Mouse (Mus musculus) midbrain, postnatal 0 days (tissue): Measurements from ENCODE around the gene Ret. TPM values are rescaled to one million over a fixed set of nuclear protein-coding genes. Genes with fewer than 3 reads are reported as not detected.
A peak's percentile ranks its signal among the peaks of the same experiment; 100 is the strongest.

Experiments used
- ATAC-seq: fragments of 200-750 bp; cut with Nextera tagmentation; 2 replicates; pipeline ENCODE4 v1.8.0; 2017; ENCODE audit warnings: moderate number of reproducible peaks, mild to moderate bottlenecking, moderate TSS enrichment, moderate library complexity; ENCODE audit not compliant: low FRiP score
- DNase-seq: peaks from one replicate; pipeline ENCODE4 v3.0.0-alpha.2; 2015; ENCODE audit warnings: low spot score
- H3K27ac ChIP-seq: fragments of 300-500 bp; sonication (generic); 2 replicates; pipeline ENCODE4 v1.5.1; 2014; ENCODE audit warnings: low read depth, mild to moderate bottlenecking, low read length, mixed read lengths
- H3K27me3 ChIP-seq: fragments of 300-500 bp; sonication (generic); 2 replicates; pipeline ENCODE4 v1.6.1; 2014; ENCODE audit warnings: low read length, control low read depth, mixed read lengths; ENCODE audit not compliant: insufficient read depth
- H3K36me3 ChIP-seq: fragments of 300-500 bp; sonication (generic); 2 replicates; pipeline ENCODE4 v1.6.1; 2014; ENCODE audit warnings: low read length, control low read depth, mixed read lengths; ENCODE audit not compliant: insufficient read depth
- H3K4me1 ChIP-seq: fragments of 300-500 bp; sonication (generic); 2 replicates; pipeline ENCODE4 v1.6.1; 2014; ENCODE audit warnings: mild to moderate bottlenecking, control low read depth, antibody characterized with exemption, low read length, mixed read lengths; ENCODE audit not compliant: insufficient read depth
- H3K4me2 ChIP-seq: fragments of 300-500 bp; sonication (generic); 2 replicates; pipeline ENCODE4 v1.6.1; 2014; ENCODE audit warnings: low read depth, mild to moderate bottlenecking, low read length, mixed read lengths; ENCODE audit not compliant: poor library complexity, severe bottlenecking
- H3K4me3 ChIP-seq: fragments of 300-500 bp; sonication (generic); 2 replicates; pipeline ENCODE4 v1.5.1; 2014; ENCODE audit warnings: low read depth, mild to moderate bottlenecking, low read length, moderate library complexity
- H3K9ac ChIP-seq: fragments of 300-500 bp; sonication (generic); replicated peaks from 2 replicates; pipeline ENCODE4 v1.6.1; 2014; ENCODE audit warnings: mild to moderate bottlenecking, low read length, moderate library complexity, mixed read lengths; ENCODE audit not compliant: poor library complexity, severe bottlenecking
- H3K9me3 ChIP-seq: fragments of 300-500 bp; sonication (generic); 2 replicates; pipeline ENCODE4 v1.6.1; 2016; ENCODE audit warnings: low read length, control low read depth
- CTCF ChIP-seq: IDR thresholded peaks from 2 replicates; pipeline ENCODE4 v1.5.1; 2016; ENCODE audit warnings: antibody characterized with exemption, mild to moderate bottlenecking
- WGBS: fragments of 180-500 bp; shearing (Covaris S2); extraction: QIAGEN DNeasy Blood & Tissue Kit; methylation state at CpG from one replicate; pipeline ENCODE4 v1.1.7; 2014; 5-methylcytosine and 5-hydroxymethylcytosine counted together
- polyA plus RNA-seq: library from polyadenylated mRNA; unstranded; fragments of >200 nt; fragmentation: Nextera tagmentation; extraction: Ambion mirVana; gene quantifications from 2 replicates; pipeline ENCODE4 v1.2.1, GENCODE M21; 2015
- total RNA-seq: library from RNA; depleted of rRNA; stranded (reverse); fragments of >200 nt; gene quantifications from 2 replicates; pipeline ENCODE4 v1.2.3, GENCODE M21; 2014; rRNA removed

The Ret gene
- total and polyA plus RNA-seq, 2 experiments from 2014 or later, result 7.1 to 27.1 TPM

DNA sequence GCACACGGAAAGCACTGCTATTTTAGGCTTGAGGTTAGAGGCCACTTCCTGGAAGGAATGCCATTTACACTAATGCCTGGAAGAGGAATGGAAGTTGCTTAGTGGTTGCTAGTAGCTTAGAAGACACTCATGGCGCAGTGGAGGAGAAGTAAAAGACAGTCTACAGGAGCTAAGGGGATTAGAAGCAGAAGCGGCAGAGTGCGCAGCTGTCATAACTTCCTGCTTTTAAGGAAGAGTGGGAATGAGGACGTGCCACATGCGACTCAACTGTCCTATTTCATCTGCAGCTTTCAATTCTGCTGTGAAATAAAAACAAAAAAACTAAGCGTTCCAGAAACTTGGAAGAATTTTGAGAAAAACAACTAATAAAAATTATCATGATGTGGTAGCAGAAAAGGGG lies 70.3 kb downstream of the Ret start:
- H3K36me3 ChIP-seq, result peaks cover 4% of the 10 kb centered on the region
- H3K9ac ChIP-seq, result no peak overlapping the region
- ATAC-seq (no peak), DNase-seq (no peak)
- H3K9me3 ChIP-seq, result no peaks in the 10 kb centered on the region
- H3K4me1 ChIP-seq, result no peaks in the 10 kb centered on the region
- no peaks in the 10 kb centered on the region for H3K27me3 ChIP-seq
- no peak for TF ChIP-seq CTCF
- no peak overlapping the region for H3K27ac ChIP-seq
- no peak overlapping the region for H3K4me2 ChIP-seq
- no peak overlapping the region for H3K4me3 ChIP-seq
- WGBS, result 85% methylated on average over 7 of the region's 7 CpGs

DNA sequence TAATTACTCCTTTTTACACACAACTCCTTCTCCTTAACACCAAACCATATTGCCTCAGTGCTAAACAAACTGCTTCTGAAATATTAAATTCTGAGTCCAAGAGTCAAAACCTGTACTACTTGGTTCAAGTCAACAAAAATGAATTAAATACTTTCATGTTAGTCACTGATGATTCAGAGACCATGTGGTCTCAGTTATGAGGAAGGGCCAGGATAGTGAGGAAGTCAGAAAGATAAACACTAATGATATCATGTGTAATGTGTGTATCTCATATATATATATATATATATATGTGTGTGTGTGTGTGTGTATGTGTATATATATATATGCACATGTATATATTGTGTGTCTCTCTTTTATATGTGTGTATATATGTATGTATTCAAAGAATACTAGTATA lies 70.9 kb downstream of the Ret start:
- H3K27ac ChIP-seq, result no peak overlapping the region
- no peaks in the 10 kb centered on the region for H3K4me1 ChIP-seq
- no peak overlapping the region for H3K4me2 ChIP-seq
- no peaks in the 10 kb centered on the region for H3K9me3 ChIP-seq
- no peak for DNase-seq
- H3K27me3 ChIP-seq, result no peaks in the 10 kb centered on the region
- TF ChIP-seq CTCF, result no peak
- no peak for ATAC-seq
- peaks cover 8% of the 10 kb centered on the region for H3K36me3 ChIP-seq
- no peak overlapping the region for H3K9ac ChIP-seq
- no peak overlapping the region for H3K4me3 ChIP-seq

GRCm38 (mm10) chr6:118122767-118123166 lies 74.8 kb downstream of the Ret start:
- H3K9ac ChIP-seq, result no peak overlapping the region
- no peak overlapping the region for H3K4me2 ChIP-seq
- no peak for DNase-seq
- peaks cover 13% of the 10 kb centered on the region for H3K36me3 ChIP-seq
- H3K4me3 ChIP-seq, result no peak overlapping the region
- no peak for ATAC-seq
- H3K27me3 ChIP-seq, result no peaks in the 10 kb centered on the region
- no peaks in the 10 kb centered on the region for H3K9me3 ChIP-seq
- H3K27ac ChIP-seq, result no peak overlapping the region
- WGBS, result 95% methylated on average over 1 of the region's 1 CpGs
- no peak for TF ChIP-seq CTCF
- no peaks in the 10 kb centered on the region for H3K4me1 ChIP-seq

GRCm38 (mm10) chr6:118111810-118112209 lies 85.7 kb downstream of the Ret start:
- Histone ChIP-seq H3K4me1 (no peaks in the 10 kb centered on the region), H3K9me3 (no peaks in the 10 kb centered on the region), H3K9ac (no peak overlapping the region), H3K27me3 (no peaks in the 10 kb centered on the region), H3K4me2 (no peak overlapping the region), H3K27ac (no peak overlapping the region), H3K4me3 (no peak overlapping the region), H3K36me3 (peaks cover 18% of the 10 kb centered on the region)
- WGBS, result 53% methylated on average over 1 of the region's 1 CpGs
- DNase-seq (peak; percentile 10), ATAC-seq (no peak)
- peak; percentile 68 for TF ChIP-seq CTCF

Other genes starting within 250 kb of the Ret start
- gene Rasgef1a, start 186.3 kb downstream of the Ret start, total RNA-seq, result 23.0 and 25.4 TPM in 2 replicates
- 10.9 and 11.6 TPM in 2 replicates for gene Rasgef1a, start 186.3 kb downstream of the Ret start, polyA plus RNA-seq
- 13.0 and 15.8 TPM in 2 replicates for gene Csgalnact2, start 58.6 kb downstream of the Ret start, total RNA-seq
- 10.8 and 11.0 TPM in 2 replicates for gene Csgalnact2, start 58.6 kb downstream of the Ret start, polyA plus RNA-seq
- 16.0 and 28.9 TPM in 2 replicates for gene Bms1, start 221.8 kb upstream of the Ret start, total RNA-seq
- 12.5 and 14.0 TPM in 2 replicates for gene Bms1, start 221.8 kb upstream of the Ret start, polyA plus RNA-seq